Mouse (Mus musculus) skeletal muscle tissue, adult 2 months (tissue): ENCODE data around the gene Akap5.

Experiments used
- DNase-seq: peaks from one replicate; pipeline ENCODE4 v3.0.0-alpha.2; 2012; ENCODE audit warnings: low read depth, low spot score

The Akap5 gene

GRCm38 (mm10) chr12:76310633-76311032 lies 14.1 kb upstream of the Akap5 start:
- no peak for DNase-seq

- DNase-seq = no peak
Measured at GRCm38 (mm10) chr12:76311227-76311626, 13.5 kb upstream of the Akap5 start.

- no peak for DNase-seq
Measured at GRCm38 (mm10) chr12:76311951-76312350, 12.7 kb upstream of the Akap5 start.

GRCm38 (mm10) chr12:76318282-76319212 lies 6.1 kb upstream of the Akap5 start:
- no peak for DNase-seq

DNA sequence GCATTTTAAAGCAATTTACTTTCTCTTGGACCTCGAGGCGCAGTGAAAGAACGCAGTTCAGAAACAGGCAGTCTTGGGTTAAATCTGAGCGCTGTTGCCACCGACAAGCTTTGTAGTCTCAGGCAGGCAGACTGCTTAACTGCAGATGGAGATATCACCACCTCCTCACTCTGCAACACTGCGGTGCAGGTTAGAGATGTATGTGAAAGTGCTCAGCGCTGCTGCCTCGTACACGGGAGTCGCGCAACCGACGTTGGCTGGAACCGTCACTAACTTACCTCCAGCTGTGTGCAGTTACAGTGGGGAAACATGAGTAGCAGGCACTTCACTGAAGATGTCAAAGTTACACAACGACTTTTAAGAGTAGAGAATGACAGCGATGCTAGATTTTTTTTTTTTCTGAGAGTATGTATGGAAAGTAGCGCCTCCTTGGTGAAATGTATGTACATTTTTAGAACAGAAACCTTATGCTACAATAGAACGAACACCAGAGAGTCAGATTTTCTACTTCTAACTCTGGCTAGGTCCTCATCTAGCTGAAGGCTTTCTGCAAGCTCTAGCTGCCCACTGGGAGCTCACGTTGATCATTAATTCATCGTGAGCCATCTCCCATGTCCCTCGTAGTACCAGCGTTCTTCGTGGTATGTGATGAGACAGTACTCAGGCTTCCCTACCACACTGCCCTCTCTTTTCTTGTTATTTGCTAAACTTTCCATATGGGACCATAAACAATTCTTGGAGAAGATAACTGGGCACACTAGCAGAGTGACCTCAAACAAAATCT lies 1.9 kb downstream of the Akap5 start:
- no peak for DNase-seq

DNA sequence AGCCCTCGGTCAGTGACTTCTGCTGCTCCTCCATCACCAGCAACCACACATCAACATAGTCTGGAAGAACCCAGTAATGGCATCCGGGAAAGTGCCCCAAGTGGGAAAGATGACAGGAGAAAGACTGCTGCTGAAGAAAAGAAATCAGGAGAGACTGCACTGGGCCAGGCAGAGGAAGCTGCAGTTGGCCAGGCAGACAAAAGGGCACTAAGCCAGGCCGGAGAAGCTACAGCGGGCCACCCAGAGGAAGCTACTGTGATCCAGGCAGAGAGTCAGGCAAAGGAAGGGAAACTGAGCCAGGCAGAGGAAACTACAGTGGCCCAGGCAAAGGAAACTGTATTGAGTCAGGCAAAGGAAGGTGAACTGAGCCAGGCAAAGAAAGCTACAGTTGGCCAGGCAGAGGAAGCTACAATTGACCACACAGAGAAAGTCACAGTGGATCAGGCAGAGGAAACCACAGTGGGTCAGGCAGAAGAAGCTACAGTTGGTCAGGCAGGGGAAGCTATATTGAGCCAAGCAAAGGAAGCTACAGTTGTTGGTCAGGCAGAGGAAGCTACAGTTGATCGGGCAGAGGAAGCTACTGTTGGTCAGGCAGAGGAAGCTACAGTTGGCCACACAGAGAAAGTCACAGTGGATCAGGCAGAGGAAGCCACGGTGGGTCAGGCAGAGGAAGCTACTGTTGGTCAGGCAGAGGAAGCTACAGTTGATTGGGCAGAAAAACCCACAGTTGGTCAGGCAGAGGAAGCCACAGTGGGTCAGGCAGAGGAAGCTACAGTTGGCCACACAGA lies 4.1 kb downstream of the Akap5 start:
- DNase-seq = no peak

GRCm38 (mm10) chr12:76333688-76334087 lies 9.0 kb downstream of the Akap5 start:
- DNase-seq = no peak

DNA sequence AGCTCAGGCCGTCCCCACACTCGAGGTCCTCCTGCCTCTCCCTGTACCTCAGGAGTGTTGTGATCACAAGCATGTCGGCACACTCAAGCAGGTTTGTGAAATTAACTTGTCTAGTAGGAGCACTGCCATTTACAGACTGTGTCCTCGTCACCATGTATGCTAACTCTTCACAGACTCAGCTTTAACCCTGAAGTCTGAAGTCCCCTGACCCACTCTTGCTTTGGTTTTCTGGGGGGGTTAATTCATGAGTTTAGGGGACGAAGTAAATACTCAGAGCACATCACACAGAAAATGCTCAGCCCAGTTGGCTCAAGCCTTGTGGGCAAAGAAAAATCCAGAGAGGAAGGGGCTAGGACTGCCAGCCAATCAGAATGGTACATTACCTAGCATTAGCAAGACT lies 10.9 kb downstream of the Akap5 start:
- no peak for DNase-seq

DNA sequence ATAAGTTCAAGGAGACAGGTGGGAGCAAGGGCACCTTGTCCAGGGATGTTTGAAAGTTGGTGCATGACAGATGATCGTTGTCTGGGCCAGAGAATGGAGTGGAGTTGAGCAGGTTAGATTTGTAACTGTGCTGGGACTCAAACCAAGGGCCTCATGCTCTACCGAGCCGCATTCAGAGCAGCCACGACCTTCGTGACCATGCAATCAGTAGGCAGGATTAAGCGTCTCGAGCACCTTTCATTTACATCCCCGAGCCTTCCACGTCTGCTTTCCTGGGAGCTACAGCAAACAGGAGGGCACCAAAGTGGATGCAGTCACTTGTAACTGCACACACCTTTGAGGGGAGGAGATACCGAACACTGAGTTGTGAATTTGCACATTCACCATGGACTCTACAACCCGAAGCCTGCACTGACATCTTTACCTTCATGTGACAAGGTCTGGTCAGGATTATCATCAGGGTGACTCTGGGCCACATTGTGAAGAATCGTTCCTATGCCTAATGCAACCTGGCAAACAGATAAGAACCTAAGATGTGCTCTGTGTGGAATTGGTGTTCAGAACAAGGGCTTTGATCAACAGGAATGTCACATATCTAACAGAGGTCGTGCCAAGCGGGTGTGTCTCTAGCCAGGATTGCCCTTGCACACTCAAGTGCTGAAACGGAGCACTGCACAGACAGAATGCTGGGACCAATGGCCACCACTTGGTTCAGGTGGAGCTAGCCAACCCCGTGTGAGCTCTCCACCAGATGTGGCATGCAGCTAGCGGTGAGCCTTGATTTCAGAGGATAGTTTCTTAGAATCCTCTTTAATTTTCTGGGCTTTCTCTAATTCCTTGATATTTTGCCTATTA lies 11.6 kb downstream of the Akap5 start:
- DNase-seq = no peak

GRCm38 (mm10) chr12:76341080-76341479 lies 16.4 kb downstream of the Akap5 start:
- no peak for DNase-seq

DNA sequence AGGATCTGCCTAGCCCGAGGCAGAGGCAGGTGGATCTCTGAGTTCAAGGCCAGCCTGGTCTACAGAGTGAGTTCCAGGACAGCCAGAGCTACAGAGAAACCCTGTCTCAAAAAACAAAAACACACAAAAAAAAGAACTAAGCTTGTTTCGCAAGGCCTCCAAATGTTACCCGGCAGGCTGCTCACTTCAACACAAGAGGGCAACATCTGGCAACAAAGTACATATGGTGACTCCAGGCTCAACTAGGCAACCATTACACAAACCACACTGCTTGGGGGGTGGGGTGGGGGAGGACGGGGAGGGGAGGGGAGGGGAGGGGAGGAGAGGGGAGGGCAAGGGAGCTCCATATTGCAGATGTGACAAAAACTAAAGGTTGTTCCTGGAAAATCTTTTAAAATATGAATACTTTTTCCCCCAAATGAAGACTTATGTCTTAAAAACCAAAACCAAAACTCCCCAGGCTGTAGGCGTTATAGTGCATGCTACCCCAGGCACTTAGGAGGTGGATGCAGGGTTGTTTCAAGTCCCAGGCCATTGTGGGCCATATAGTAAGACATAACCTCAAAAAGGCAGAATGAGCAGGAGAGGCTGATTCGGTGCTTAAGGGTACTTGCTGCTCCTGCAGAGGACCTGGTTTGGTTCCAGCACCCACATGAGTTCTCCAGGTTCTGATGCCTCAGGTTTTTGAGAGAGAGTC lies 21.2 kb downstream of the Akap5 start:
- no peak for DNase-seq

DNA sequence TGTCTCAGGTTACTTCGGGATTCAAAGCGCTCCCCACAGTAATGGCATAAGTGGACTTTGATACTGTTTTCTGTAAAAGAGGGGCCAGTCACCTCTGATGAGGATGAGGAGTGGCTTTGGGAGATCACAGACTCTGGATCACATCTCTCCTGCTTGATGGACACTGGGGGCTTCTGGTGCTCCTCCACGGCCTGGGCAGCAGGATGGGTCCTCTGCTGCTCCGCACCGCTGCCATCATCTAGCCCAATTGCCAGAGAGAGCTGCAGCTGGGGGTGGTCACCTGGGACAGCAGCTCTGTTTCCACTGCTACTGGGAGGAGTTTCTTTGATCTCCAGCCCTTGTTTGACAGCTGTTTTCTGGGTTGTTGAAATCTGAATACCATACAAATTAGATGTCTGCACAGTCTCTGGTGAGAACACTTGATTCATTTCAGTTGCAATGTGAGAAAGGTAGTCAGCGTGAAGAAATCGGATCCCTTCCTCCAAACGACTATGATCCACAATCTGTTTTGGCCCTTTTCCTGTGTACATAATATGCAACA lies 25.1 kb downstream of the Akap5 start:
- no peak for DNase-seq

GRCm38 (mm10) chr12:76360868-76361267 lies 36.2 kb downstream of the Akap5 start:
- DNase-seq = no peak

GRCm38 (mm10) chr12:76361405-76362302 lies 37.0 kb downstream of the Akap5 start:
- no peak for DNase-seq

- no peak for DNase-seq
Measured at GRCm38 (mm10) chr12:76362303-76362676, 37.6 kb downstream of the Akap5 start.

DNA sequence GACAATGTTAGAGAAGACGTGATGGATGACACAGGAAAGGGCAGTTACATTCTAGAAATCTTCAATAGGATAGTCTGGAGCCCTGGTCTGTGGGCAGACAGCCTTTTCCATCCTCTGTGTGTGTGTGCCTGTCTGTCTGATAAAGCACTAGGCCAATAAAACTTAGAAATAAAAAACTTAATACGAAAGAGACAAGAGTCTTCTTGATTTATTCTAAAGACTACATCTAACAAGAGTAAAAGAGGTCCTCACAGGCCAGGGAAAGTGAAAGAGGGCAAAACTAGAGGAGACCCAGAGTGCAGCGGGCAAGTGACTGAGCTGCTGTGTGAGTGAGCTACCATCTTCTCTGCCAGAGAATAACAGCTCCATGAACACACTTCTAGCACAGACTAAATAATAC lies 41.6 kb downstream of the Akap5 start:
- no peak for DNase-seq

DNA sequence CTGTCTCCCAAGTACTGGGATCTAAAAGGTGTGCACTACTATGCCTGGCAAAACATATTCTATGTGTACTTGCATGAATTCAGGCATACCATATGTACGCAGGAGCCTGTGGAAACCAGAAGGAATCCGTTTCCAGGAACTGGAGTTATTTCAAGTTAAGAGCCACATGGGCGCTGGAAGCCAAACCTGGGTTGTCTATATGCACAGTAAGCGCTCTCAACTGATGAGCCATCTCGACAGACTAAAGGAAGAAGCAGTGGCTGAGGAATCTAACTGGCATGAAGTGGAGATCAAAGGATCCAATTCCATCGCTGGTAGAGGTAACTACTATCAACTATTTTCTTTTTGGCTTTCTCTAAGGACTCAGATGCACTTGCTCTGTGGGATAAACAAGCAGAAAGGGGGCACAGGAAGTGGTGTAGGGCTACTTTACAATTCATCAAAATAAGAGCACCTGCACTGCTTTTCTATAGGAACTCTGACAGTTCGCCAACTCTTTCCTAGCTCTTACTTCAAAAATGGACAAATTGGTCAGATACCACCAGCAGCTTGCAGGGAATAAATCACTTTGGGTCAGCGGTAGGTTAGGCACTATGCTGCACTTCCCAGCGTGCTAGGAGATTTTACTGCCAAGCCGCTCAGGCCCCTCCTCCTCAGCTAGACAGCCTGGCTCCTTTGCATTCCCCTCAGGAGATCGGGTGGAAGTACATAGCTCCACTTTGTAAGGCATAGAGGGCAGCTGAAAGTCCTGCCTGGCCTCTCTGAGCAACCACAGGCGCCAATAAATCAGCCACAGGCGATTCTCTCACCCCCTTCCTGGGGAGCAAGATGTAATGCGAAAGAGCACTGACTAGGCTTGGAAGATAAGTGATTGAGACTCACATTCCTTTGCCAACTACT lies 42.7 kb downstream of the Akap5 start:
- DNase-seq = no peak

GRCm38 (mm10) chr12:76368201-76368789 lies 43.6 kb downstream of the Akap5 start:
- DNase-seq = no peak
